Comparison of ENCODE assay signal across 19 mouse cellular contexts in the genomic region with DNA sequence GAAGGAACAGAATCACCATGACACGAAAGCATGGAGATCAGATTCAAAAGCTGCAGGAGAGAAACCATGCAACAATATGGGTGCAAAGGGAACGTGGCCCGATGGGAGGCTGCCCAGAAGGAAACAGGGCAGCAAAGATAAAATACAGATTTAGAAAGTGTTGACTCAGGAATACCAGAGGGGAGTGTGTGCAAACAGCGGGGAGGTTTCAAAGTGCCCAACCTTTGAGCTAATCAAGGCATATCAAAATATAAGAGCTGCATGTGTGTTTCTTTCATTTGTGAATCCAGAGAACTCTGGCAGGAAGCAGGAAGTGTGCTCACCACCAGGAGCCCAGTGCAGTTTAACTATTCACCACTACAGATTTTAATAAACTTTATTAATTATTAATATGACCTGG.
"Had no signal": no experiment of that assay in that cellular context is flagged by ENCODE, and none has a peak within 500 bp of the region (broad histone marks: within the 10 kb centered on the region; RNA-seq: fewer than 3 reads in every experiment).

No protein-coding gene starts in this region.

- H3K9me3 ChIP-seq: midbrain, embryonic 10.5 days; midbrain, embryonic 12.5 days; neural tube, embryonic 13.5 days; neural tube, embryonic 15.5 days had no signal

- ATAC-seq: midbrain, embryonic 16.5 days had no signal

- H3K9ac ChIP-seq: liver, embryonic 14.5 days; lung, embryonic 14.5 days; midbrain, embryonic 12.5 days; neural tube, embryonic 13.5 days; neural tube, embryonic 15.5 days had no signal

- H3K4me2 ChIP-seq: lung, embryonic 14.5 days; midbrain, embryonic 12.5 days; neural tube, embryonic 13.5 days; neural tube, embryonic 15.5 days had no signal

- H3K36me3 ChIP-seq: midbrain, embryonic 10.5 days; midbrain, embryonic 12.5 days; neural tube, embryonic 13.5 days; neural tube, embryonic 15.5 days had no signal

- DNase-seq: lung, adult 18-20 months; lung, embryonic 14.5 days; lung, postnatal 10 days; lung, postnatal 4 days; midbrain, embryonic 14.5 days; retina, postnatal 1 day; right cerebral cortex, adult 18-20 months; right cerebral cortex, postnatal 25 days; right cerebral cortex, postnatal 4 days; thymus, adult 18-20 months; thymus, postnatal 25 days; thymus, postnatal 4 days had no signal

- H3K27me3 ChIP-seq: midbrain, embryonic 12.5 days; neural tube, embryonic 13.5 days; neural tube, embryonic 15.5 days had no signal

- H3K4me3 ChIP-seq: midbrain, embryonic 10.5 days; midbrain, embryonic 12.5 days; myocyte; neural tube, embryonic 13.5 days; neural tube, embryonic 15.5 days had no signal

- H3K4me1 ChIP-seq: midbrain, embryonic 10.5 days; midbrain, embryonic 12.5 days had no signal

- H3K27ac ChIP-seq: liver, embryonic 14.5 days; midbrain, embryonic 10.5 days; midbrain, embryonic 12.5 days; neural tube, embryonic 13.5 days; neural tube, embryonic 15.5 days had no signal
